Mouse (Mus musculus) cortical plate, adult 2 months (tissue): ENCODE results near the gene Usp7. TPM values are rescaled to one million over a fixed set of nuclear protein-coding genes. Genes with fewer than 3 reads are reported as not detected.
"Not testable (repeated sequence)": the region's sequence is repeated elsewhere in the genome, so short reads cannot be mapped to it uniquely, and the experiment has no call there.

Source experiments
- H3K27ac ChIP-seq: fragments of 200-500 bp; 2 replicates; pipeline ENCODE4 v1.5.1; 2012; ENCODE audit warnings: low read length, control low read depth, inconsistent platforms; ENCODE audit not compliant: insufficient read depth
- H3K4me1 ChIP-seq: fragments of 200-500 bp; 2 replicates; pipeline ENCODE4 v1.6.1; 2011; ENCODE audit warnings: low read length; ENCODE audit not compliant: control insufficient read depth, insufficient read depth
- H3K4me3 ChIP-seq: fragments of 200-500 bp; 2 replicates; pipeline ENCODE4 v1.5.1; 2011; ENCODE audit warnings: mild to moderate bottlenecking, low read length, control low read depth; ENCODE audit not compliant: insufficient read depth
- CTCF ChIP-seq: fragments of 200-500 bp; IDR thresholded peaks from 2 replicates; pipeline ENCODE4 v1.5.1; 2011; ENCODE audit warnings: mild to moderate bottlenecking, control low read depth, low read length; ENCODE audit not compliant: insufficient read depth; ENCODE audit errors: extremely low read depth
- POLR2A ChIP-seq: fragments of 200-500 bp; IDR thresholded peaks from 2 replicates; pipeline ENCODE4 v1.6.1; 2011; ENCODE audit warnings: mild to moderate bottlenecking, low read length, control low read depth; ENCODE audit not compliant: insufficient read depth; ENCODE audit errors: extremely low read depth
- polyA plus RNA-seq: library from polyadenylated mRNA; depleted of rRNA; stranded (reverse); fragments of >200 nt; gene quantifications from 2 replicates; pipeline ENCODE4 v1.2.3, GENCODE M21; 2012

The Usp7 gene
- polyA plus RNA-seq, 1 experiment: 96.0 TPM

GRCm38 (mm10) chr16:8758979-8759378, 33.1 kb downstream of the Usp7 start:
- no peak overlapping the region for H3K4me3 ChIP-seq
- TF ChIP-seq CTCF: no peak
- no peak overlapping the region for H3K27ac ChIP-seq
- peaks cover 3% of the 10 kb centered on the region for H3K4me1 ChIP-seq

- Histone ChIP-seq H3K27ac (no peak overlapping the region), H3K4me3 (no peak overlapping the region), H3K4me1 (peaks cover 3% of the 10 kb centered on the region)
- no peak for TF ChIP-seq CTCF
- TF ChIP-seq POLR2A: no peak
These were observed 33.9 kb downstream of the Usp7 start for GRCm38 (mm10) chr16:8758193-8758592.

GRCm38 (mm10) chr16:8757586-8757985, 34.5 kb downstream of the Usp7 start:
- H3K27ac ChIP-seq, H3K4me3 ChIP-seq, H3K4me1 ChIP-seq: not testable (repeated sequence)

GRCm38 (mm10) chr16:8752334-8752733, 39.8 kb downstream of the Usp7 start:
- H3K4me1 ChIP-seq: no peaks in the 10 kb centered on the region
- no peak overlapping the region for H3K27ac ChIP-seq
- no peak overlapping the region for H3K4me3 ChIP-seq
- TF ChIP-seq CTCF: no peak
- no peak for TF ChIP-seq POLR2A

GRCm38 (mm10) chr16:8751555-8752235, 40.4 kb downstream of the Usp7 start:
- no peaks in the 10 kb centered on the region for H3K4me1 ChIP-seq
- H3K27ac ChIP-seq: no peak overlapping the region
- H3K4me3 ChIP-seq: no peak overlapping the region
- no peak for TF ChIP-seq POLR2A
- no peak for TF ChIP-seq CTCF

GRCm38 (mm10) chr16:8748904-8749303, 43.2 kb downstream of the Usp7 start:
- H3K27ac ChIP-seq: no peak overlapping the region
- H3K4me1 ChIP-seq: no peaks in the 10 kb centered on the region
- TF ChIP-seq POLR2A: no peak
- TF ChIP-seq CTCF: no peak
- no peak overlapping the region for H3K4me3 ChIP-seq

- Histone ChIP-seq H3K4me1 (no peaks in the 10 kb centered on the region), H3K4me3 (no peak overlapping the region), H3K27ac (no peak overlapping the region)
- TF ChIP-seq POLR2A: no peak
- TF ChIP-seq CTCF: no peak
These were observed 43.8 kb downstream of the Usp7 start for GRCm38 (mm10) chr16:8748175-8748846.

- H3K27ac ChIP-seq: no peak overlapping the region
- H3K4me1 ChIP-seq: no peaks in the 10 kb centered on the region
- no peak overlapping the region for H3K4me3 ChIP-seq
- TF ChIP-seq POLR2A (no peak), CTCF (no peak)
These were observed 44.3 kb downstream of the Usp7 start for GRCm38 (mm10) chr16:8747772-8748171.

- Histone ChIP-seq H3K4me3 (no peak overlapping the region), H3K4me1 (no peaks in the 10 kb centered on the region), H3K27ac (no peak overlapping the region)
- TF ChIP-seq POLR2A: no peak
- TF ChIP-seq CTCF: no peak
These were observed 45.6 kb downstream of the Usp7 start for GRCm38 (mm10) chr16:8746509-8746908.

- Histone ChIP-seq H3K4me1 (no peaks in the 10 kb centered on the region), H3K4me3 (no peak overlapping the region), H3K27ac (no peak overlapping the region)
- TF ChIP-seq CTCF (no peak), POLR2A (no peak)
These were observed 46.4 kb downstream of the Usp7 start for GRCm38 (mm10) chr16:8745751-8746150.
